Mouse (Mus musculus) olfactory bulb, adult 2 months (tissue): ENCODE measurements around the gene Tmem255b.

Experiments used
- CTCF ChIP-seq: fragments of 200-500 bp; IDR thresholded peaks from 2 replicates; pipeline ENCODE4 v1.5.1; 2012; ENCODE audit warnings: low read depth, mild to moderate bottlenecking, low read length, moderate library complexity; ENCODE audit not compliant: insufficient read depth
- POLR2A ChIP-seq: fragments of 200-500 bp; IDR thresholded peaks from 2 replicates; pipeline ENCODE4 v1.6.1; 2012; ENCODE audit warnings: mild to moderate bottlenecking, low read depth, low read length, moderate library complexity; ENCODE audit not compliant: insufficient read depth

DNA sequence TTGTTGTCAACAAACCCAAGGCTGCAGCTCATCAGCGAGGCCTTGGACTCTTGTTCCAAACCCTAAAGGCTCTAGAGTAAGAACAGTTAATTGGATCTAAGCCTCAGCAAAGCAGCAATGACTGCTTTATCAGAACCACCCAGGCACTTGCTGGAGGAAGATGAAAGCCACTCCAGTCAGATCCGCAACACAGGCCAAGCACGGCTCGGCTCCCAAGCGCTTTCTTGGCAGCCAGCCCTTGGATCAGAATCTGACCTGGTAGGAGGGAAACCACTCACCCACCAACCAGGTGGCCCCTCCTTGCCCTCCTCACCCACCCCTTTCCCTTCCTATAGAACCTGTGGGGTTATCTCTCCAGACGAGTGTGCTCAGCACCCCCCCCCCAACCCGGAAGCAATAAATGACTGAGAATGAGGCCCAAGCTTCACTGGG lies 81.0 kb downstream of the Tmem255b start:
- TF ChIP-seq CTCF (no peak), POLR2A (no peak)
